Mouse (Mus musculus): ENCODE measurements around the gene Cacng1.

Gene Cacng1

DNA sequence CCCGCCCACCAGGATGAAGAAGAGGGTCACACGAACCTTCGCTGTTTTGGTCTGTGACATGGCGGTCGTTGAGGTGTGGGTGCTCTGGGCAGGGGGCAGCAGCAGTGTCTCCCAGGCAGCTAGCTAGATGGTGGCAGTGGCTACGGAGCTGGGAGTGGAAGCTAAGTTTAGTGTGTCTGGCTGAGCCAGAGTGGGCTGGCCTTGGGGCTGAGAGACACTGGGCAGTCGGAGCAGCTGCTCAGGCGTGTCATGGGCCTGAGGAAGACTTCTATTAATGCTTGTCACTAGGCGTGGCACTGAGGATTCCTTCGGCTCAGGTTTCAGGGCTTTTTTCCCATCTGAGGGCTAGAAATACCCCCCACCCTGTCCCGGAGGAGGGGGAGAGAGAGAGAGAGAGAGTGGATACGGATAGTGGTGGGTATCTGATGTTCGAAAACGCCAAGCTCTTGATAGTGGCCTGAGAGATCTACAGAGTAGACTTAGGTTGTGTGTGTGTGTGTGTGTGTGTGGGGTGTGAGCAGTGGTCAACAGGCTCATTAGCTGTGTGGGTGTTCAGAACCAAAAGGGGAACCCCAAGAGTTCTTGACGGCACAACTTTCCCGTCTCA is at the start of gene Cacng1:
Gene Cacng1 (minus strand): TSS at position 191 of the 607 bp plus-strand sequence.
- DNase-seq, result no peak

DNA sequence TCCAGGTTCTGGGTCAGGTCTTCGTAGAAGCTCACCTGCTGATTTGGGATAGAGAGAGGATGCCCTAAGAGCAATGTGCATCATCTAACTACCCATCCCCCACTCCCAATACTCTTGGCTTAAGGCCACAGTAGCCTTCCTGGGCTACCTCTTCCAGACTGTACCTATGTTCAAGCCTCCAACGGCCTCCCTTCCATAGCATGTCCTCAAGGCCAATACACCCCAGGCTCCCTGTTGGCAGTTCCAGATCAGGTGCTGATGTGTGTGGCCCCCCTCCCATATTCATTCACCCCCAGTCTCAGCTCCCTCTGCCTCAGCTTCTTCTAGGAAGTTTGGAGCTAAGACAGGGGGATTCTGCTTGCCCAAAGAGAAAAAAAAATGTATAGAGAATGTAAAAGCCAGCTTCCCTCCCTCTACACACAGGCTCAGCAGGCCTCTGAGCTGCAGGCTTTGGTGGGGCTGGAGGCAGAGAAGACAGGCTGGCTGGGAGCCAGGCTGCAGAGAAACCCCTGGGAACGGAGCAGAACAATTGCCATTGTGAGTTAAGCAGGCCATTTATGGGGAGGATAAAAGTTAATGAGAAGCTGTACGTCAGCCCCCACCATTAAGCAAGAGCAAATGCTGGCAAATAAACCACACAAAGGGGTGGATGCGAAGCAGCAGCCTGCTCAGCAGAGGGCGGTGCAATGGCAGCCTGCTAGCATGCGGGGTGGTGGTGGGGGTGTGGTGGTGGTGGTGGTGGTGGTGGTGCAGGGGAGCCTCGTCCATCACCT is 46.6 kb upstream of the Cacng1 start:
- DNase-seq, result peak in 1 of 2 experiments; percentile 13

DNA sequence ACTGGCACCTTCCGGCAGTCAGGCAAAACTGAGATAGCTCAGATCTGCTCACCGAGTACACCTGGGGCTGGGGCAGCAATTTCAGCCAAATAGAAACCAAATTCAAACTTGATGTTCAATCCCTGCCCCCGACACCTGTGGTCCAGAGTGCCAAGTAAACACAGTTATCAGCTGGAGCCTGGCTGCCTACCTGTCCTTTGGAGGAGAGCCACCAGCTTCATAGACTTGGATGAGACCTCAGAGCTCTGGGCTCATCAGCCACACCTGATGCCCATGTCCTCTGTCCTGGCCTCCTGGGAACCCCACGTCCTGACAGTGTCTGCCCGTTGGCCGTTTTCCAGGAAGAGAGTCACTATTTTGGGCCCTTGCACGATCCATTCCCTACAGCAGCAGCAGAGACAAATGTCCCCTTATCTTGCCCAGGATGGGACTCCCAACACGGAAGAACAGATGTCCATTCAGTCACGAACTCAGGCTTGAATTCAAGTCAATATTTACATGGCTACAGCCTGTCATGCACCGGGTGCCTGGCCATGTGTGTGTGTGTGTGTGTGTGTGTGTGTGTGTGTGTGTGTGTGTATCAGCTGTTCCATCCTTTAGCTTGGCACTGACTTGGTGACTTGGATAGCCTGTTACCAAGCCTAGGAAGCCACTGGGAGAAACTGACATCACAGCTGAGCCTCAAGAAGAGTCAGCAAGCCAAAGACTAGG is 45.6 kb upstream of the Cacng1 start:
- peak; percentile 36 to 40 for DNase-seq

DNA sequence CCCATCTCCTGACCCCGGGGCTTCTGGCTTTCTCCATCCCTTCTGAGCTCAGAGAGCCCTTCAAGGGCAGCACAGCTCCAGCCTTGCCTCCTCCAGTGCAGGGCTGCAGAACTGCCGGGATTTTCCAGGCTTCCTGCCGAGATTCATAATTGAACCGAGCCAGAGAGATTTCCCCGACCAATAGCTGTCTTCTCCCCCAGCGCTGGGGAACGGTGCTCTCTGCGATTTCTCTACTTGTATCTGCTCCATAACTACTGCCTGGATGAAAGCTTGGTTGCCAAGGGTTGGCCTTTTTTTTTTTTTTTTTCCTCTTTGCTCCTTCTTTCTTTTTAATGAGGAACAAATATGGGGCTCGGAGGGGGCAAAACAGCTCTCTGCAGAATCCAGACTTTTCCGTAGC is 43.7 kb upstream of the Cacng1 start:
- no peak for DNase-seq

DNA sequence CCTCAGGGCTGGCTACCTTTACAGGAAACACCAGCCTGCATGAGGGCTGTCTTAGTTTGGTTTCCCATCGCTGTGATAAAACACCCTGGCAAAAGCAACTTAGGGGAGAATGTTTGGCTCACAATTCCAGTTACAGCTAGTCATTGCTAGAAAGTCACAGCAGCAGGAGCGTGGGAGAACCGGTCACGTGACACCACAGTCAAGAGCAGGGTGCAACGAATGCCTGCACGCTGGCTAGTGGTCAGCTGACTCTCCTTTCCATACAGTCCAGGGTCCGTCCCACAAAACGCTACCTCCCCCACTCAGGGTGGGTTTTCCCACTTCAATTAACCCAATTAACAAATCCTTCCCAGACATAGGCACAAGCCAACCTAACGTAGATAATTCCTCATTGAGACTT is 43.2 kb upstream of the Cacng1 start:
- no peak for DNase-seq

DNA sequence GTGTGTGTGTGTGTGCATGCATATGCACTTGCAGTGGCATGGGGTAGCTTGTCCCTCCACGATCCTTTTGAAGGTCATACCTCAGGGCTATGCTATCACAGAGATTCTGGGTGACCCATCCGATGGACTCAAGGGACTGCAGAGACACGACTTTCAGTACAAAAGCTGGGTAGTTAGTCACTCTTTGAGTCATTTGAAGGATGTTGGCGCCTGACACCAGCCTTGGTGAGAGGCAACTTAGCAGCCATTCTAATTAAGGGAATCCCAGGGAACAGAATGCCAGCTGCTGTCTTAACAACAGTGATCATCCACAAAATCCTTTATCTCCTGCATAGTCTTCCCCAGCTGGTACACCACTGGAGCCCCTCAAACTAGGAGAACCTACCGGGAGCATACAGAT is 32.8 kb upstream of the Cacng1 start:
- no peak for DNase-seq

DNA sequence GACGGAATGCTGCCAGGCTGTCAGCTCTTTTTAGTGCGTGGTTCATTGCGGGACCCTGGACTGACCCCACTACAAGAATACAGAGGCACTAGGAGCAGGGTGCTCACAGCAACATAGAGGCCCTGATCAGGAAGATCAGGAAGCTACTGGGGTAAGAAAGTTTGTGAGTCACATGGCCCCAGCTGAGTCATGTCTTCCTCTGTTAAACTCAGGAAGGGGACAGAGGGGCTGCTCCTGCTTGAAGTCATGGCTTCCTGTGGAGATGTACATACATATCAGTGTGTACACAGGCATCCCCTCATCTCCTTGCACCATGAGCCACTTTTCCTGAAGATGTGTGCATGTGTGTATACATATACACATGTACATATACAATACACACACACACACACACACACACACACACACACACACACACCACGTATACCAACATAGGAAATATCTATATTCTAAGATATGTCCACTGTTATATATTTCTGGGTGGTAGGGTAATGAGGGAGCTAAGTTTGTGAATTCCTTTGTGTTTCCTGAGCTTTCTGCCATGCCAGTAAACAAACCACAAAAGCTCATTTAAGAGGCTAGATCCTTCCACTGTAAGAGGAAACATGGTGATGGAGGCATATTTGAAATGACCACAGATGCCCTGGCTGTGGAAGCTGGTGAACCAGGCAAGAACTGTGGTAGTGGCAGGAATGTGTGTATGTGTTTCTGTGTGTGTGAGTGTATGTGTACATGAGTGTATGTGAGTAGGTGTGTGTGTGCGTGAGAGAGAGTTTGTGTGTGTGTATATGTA is 32.1 kb upstream of the Cacng1 start:
- no peak for DNase-seq

DNA sequence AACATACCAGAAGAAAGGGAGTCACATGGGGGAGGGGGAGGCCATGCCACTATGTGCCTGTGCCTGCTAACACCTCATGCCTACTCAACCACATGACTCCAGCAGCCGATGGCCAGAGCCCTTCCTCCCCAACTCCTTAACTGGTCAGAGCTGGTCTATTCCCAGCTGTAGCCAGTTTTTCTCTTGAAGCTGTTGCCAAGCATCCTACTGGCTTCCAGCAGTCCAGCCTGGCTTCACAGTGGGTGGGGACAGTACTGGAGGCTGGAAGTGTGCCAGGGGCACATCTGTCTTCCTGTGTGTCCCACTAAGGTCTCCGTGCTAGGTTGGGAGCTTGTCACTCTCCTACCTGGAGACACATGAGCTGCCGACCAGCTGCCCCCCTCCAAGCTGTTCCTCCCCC is 26.8 kb upstream of the Cacng1 start:
- no peak for DNase-seq

DNA sequence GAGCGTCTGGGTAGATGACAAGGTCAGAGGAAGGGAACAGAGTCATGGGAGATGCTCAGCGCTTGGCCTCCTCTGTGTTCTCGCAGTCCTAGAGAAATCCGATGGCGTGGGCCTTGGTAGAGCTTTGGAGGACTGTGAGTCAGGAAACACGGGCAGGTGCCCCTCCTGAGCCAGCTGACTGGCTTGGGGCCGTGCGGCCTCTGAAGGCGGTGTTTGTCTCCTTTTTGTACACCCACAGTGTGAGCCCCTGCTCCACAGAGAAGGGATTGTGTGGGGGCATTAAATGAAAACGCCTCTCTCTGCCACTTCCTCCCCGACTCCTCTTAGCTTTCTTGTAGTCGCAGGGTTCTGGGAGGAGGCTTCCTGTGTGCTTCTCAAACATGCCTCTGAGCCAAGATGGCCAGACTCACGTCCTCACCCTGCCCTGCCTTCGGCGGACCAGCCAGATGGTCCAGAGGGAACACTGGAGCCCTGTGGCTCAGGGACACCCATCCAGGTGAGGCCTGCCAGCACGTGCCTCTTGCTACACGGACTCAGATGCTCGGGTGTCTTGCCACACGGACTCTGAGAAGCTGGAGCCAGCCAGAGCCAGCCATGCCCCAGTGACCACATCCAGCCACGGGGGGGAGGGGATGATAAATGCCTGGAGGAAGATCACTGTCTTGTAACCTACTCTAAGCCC is 22.2 kb upstream of the Cacng1 start:
- DNase-seq, result peak in 1 of 2 experiments; percentile 28

DNA sequence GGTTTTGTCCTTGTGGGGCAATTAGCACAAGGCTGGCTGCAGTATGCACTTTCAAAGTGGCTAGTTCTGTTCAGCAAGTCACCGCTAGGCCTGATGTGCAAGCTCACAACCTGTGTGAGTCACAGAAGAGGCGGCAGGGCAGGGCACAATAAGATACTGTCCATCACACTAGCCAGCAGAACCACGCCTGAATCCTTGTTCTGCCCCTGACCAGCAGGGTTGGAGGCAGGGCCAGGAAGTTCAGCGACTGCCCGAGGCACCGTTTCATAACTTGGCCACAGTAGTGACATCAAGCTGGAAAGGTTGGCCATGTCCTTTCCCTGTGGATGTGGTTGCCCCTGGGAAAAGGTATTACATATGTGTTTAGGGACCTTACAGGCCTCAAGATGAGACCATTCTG is 21.6 kb upstream of the Cacng1 start:
- no peak for DNase-seq

DNA sequence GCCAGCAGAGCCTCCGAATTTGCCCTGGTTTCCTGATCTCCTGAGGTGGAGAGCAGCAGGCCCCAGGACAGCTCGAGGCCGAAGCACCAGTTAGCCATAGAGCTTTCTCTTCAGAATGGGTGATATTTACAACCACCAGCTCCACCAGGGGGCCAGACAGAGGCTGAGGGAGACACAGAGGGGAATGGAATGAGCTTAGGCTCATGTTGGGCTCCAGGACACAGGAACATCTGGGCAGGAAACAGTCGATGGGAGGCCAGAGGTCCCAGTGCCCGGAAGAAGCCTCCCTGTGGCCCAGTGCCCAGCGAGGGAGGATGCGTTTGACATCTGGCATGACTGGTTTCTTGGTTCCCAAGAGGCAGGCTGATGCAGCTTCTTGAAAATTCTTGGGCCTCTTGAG is 17.8 kb upstream of the Cacng1 start:
- no peak for DNase-seq

DNA sequence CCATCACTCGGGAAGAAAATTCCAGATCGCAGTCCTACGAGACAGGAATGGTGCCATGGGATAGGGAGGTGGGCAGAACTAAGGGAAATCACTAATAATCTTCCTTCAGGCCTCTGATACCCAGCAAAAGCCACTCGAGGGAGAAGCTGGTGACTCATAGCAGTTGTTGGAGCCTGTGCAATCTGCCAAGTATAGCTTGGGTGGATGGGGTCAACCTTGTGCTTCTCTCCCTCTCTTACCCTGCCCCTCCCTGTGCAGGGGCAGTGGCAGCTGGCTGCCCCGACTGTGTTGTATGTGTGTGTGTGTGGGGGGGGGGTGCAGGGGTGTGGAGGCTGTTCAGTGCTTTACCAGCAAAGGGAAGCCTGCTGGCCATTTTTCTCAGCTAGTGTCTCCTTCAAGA is 15.2 kb upstream of the Cacng1 start:
- peak in 1 of 2 experiments; percentile 21 for DNase-seq

DNA sequence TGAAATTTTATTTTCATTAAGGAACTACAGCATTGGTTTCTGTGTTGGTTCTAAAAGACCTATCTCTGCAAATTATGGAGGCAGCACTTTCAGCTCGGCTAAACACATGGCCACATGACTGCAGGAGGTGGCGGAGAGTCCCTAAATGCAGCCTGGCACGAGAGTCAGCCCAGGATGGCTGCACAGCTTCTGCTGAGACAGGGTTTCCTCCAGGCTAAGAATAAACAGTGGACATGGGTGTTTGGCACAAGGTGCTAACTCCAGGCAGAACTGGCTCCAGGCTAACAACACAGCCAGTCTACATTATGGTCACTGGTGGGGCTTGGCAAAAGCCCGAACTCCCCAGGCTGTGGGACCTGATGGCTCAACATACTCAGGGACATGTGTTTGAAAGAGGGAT is 14.6 kb upstream of the Cacng1 start:
- peak; percentile 71 to 72 for DNase-seq

DNA sequence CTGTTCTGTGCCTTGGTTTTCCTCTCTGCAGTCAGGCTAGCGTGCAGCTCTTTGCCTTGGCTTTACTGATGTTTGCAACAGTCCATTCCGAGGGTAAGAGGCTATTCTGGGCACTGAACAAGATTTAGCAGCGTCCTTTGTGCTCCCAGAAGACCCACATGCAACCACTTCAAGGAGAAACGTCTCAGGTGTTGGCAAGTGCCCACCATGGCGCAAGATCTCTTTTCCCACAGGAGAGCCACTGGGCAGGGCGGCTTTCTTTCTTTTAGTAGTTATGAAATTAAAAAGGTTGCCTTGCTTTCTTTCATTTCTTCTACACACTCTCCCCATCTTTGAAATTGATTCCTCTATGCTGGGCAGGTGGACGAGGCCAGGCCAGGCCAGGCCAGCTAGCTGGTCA is 12.8 kb upstream of the Cacng1 start:
- no peak for DNase-seq

DNA sequence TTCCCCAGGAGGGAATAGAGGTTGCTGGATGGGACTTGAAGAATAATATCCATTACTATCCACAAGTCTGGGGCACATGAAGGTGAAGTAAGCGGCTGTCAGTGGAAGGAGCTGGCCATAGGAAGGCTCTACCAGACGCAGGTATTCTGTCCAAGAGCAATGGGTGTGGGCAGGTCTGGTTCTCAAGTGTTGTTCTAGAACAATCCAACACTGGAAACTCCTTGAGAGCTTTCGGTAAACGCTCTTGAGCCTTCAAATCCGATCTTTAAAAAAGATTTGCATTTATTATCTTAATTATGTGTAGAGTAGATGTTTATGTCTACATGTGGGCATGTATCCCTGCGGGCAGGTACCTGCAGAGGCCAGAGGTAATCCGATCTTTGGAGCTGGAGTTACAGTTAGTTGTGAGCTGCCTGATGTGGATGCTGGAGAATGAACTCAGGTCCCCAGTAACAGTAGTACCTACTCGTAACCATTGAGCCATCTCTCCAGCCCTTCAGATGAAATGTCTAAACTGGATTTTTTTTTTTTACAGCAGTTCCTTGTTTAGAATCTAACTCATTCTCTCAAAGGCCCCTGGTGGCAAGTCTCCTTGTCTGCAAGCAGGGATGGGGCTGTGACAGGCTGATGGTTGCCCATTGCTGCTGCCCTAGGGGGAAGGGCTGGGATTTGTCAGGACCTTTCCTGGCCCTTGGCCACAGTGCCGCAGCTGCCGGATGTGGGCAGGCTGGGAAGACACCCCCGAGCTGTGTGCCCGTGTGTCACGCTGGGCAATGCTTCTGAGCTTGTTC is 11.9 kb upstream of the Cacng1 start:
- peak in 1 of 2 experiments; percentile 35 for DNase-seq

DNA sequence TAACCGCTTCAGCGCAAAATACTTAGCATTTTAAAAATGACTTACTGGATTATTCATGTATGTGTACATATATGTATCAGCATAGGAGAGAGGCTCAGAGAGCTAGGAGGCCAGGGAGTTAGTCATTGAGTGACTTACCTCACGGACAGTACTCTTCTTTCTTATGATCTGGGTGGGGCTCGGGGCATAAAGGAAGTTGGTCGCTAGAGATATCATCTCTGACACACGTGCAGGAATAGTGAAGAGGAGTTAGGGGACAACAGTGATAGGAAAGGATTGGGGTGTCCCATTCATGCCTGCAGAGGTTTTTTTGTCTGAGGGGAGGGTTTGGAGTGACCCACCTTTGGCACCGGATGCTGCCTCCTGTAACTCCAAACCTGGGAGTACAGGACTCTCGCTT is 8.3 kb upstream of the Cacng1 start:
- DNase-seq, result no peak

DNA sequence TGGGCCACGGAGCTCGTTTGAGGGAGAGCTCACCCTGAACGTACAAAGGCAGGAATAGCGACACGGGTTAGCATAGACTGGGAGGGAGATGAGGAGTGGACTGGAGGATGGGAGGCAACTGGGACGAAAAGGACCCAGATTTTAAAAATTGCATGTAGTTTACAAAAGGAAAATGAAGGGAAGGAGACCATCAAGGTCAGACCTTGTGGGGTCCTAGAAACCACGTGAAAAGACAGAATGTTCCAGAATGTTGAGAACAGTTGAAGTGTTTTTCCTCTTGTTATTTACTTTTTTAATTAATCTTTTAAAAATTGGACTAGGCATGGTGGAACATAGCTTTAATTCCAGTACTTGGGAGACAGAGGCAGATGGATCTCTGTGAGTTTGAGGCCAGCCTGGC is 4.7 kb upstream of the Cacng1 start:
- DNase-seq, result no peak

DNA sequence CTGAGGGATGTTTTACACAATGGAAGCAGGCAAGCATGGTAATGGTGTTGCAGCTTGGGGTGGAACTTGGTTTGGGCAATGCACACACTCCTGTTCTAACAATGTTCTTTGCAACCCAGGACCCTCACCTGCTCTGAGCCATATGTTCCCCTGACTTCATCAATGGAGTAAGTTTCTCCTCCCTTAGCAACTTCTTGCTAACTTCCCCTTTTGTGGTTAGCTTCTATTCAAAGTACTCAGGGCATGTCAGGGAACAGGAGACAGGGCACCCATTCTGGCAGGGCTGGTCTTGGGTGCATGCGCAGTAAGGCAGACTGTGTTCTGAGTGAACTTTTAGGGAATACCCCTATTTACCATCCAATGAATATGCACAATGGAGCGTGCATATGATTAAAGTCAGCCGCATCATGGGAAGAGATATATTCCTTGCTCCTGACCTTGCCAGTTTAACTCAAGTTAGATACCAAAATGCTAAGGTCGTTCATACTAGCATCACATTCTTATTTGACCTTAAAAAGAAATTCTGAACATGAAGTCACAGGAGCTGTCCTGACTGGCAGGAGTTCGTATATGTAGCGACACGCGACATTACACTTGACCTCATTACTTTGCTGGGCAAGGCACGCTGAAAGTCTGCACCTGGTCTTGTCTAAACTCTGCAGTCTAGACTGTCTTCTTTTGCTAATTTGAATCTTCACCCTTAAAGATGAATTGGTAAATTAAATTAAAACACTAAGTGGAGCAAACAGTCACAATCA is 4.1 kb upstream of the Cacng1 start:
- no peak for DNase-seq

DNA sequence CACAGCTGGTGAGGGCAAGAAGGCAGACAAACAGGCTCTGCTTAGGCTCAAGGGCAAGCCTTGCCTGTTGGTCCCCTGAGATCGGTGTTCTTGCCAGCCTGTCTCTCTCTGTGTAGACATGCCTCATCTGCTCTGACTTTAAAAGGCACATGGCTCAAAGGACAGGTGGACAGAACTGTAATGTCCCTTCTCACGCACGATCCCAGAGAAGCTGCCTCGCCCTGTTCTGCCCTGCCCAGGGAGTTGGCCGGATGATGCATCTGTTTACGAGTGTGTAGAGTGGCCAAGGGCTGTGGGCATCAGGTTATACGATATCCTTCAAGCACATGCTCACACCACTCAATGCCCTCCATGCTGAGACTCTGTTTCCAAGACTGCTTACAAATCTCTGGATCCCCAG is 2.0 kb downstream of the Cacng1 start:
- DNase-seq, result no peak

DNA sequence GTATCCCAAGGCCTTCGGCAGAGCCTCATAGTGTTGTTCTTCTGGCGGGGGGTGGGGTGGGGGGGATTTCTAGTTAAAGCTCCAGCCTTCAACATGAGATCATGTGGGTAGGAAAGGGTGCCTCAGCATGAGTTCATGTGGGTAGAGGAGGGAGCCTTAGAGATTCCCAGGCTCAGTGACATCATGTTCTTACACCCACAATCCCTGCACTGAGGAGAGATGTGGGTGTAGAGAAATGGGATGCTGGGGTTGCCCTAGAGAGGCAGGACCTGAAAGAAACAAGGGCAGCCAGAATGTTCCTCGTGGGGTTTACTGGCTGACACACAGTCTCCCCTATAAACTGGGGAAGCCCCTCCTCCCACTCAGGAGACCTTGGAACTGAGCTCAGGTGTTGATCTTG is 5.9 kb downstream of the Cacng1 start:
- DNase-seq, result no peak

Data from cerebellum, postnatal 25 days (tissue).